Mouse (Mus musculus) midbrain, embryonic 15.5 days (tissue): ENCODE measurements at regions not wholly inside any gene's neighbourhood (a gene's known extent, or its start where the extent isn't known, plus 50 kb on each side); places are given as distances from the start of the nearest gene placed in this dataset.

Experiments used
- ATAC-seq: fragments of 200-750 bp; cut with Nextera tagmentation; replicated peaks from 2 replicates; pipeline ENCODE4 v1.8.0; 2017; ENCODE audit warnings: moderate TSS enrichment
- H3K27ac ChIP-seq: fragments of 300-500 bp; sonication (generic); 2 replicates; pipeline ENCODE4 v1.5.1; 2015; ENCODE audit warnings: mild to moderate bottlenecking, inconsistent platforms
- H3K27me3 ChIP-seq: fragments of 300-500 bp; sonication (generic); replicated peaks from 2 replicates; pipeline ENCODE4 v1.6.1; 2015; ENCODE audit warnings: inconsistent platforms
- H3K36me3 ChIP-seq: fragments of 300-500 bp; sonication (generic); replicated peaks from 2 replicates; pipeline ENCODE4 v1.6.1; 2015; ENCODE audit warnings: inconsistent platforms
- H3K4me1 ChIP-seq: fragments of 300-500 bp; sonication (generic); 2 replicates; pipeline ENCODE4 v1.6.1; 2015; ENCODE audit warnings: inconsistent platforms
- H3K4me2 ChIP-seq: fragments of 300-500 bp; sonication (generic); 2 replicates; pipeline ENCODE4 v1.6.1; 2015; ENCODE audit warnings: inconsistent platforms, mild to moderate bottlenecking, moderate library complexity
- H3K4me3 ChIP-seq: fragments of 300-500 bp; sonication (generic); 2 replicates; pipeline ENCODE4 v1.5.1; 2015; ENCODE audit warnings: mild to moderate bottlenecking, inconsistent platforms
- H3K9ac ChIP-seq: fragments of 300-500 bp; sonication (generic); 2 replicates; pipeline ENCODE4 v1.6.1; 2015; ENCODE audit warnings: mild to moderate bottlenecking, inconsistent platforms
- H3K9me3 ChIP-seq: fragments of 300-500 bp; sonication (generic); 2 replicates; pipeline ENCODE4 v1.6.1; 2016; ENCODE audit warnings: inconsistent platforms
- WGBS: fragments of 180-500 bp; shearing (Covaris S2); methylation state at CpG from one replicate; pipeline ENCODE4 v1.1.7; 2015; ENCODE audit warnings: mixed read lengths; 5-methylcytosine and 5-hydroxymethylcytosine counted together

- WGBS = 74% methylated on average over 2 of the region's 2 CpGs
- ATAC-seq = no peak
- H3K4me3 ChIP-seq = no peak overlapping the region
These were observed 451.9 kb upstream of the Gm26657 start for GRCm38 (mm10) chr4:56287980-56288379.

GRCm38 (mm10) chr4:56284490-56284889, 455.4 kb upstream of the Gm26657 start:
- Histone ChIP-seq H3K9me3 (no peaks in the 10 kb centered on the region), H3K27ac (no peak overlapping the region), H3K4me2 (no peak overlapping the region), H3K27me3 (no peaks in the 10 kb centered on the region), H3K4me1 (no peaks in the 10 kb centered on the region), H3K36me3 (no peaks in the 10 kb centered on the region), H3K9ac (no peak overlapping the region), H3K4me3 (no peak overlapping the region)
- WGBS = 63% methylated on average over 2 of the region's 2 CpGs
- ATAC-seq = no peak

More at GRCm38 (mm10) chr4:56287980-56288379, 451.9 kb upstream of the Gm26657 start:
- H3K9me3 ChIP-seq = no peaks in the 10 kb centered on the region
- no peaks in the 10 kb centered on the region for H3K36me3 ChIP-seq
- no peak overlapping the region for H3K27ac ChIP-seq
- H3K27me3 ChIP-seq = no peaks in the 10 kb centered on the region
- H3K9ac ChIP-seq = no peak overlapping the region
- no peaks in the 10 kb centered on the region for H3K4me1 ChIP-seq
- H3K4me2 ChIP-seq = no peak overlapping the region

- Histone ChIP-seq H3K9ac (no peak overlapping the region), H3K4me3 (no peak overlapping the region), H3K27ac (no peak overlapping the region), H3K4me1 (no peaks in the 10 kb centered on the region), H3K27me3 (no peaks in the 10 kb centered on the region), H3K9me3 (no peaks in the 10 kb centered on the region), H3K36me3 (no peaks in the 10 kb centered on the region), H3K4me2 (no peak overlapping the region)
- ATAC-seq = no peak
- 78% methylated on average over 3 of the region's 3 CpGs for WGBS
These were observed 464.0 kb upstream of the Gm26657 start for GRCm38 (mm10) chr4:56275836-56276235.

- no peak overlapping the region for H3K4me3 ChIP-seq
- WGBS = 97% methylated on average over 4 of the region's 4 CpGs
- no peaks in the 10 kb centered on the region for H3K9me3 ChIP-seq
- no peaks in the 10 kb centered on the region for H3K4me1 ChIP-seq
- H3K4me2 ChIP-seq = no peak overlapping the region
- no peaks in the 10 kb centered on the region for H3K27me3 ChIP-seq
- no peak overlapping the region for H3K27ac ChIP-seq
- no peak for ATAC-seq
- no peak overlapping the region for H3K9ac ChIP-seq
- H3K36me3 ChIP-seq = no peaks in the 10 kb centered on the region
These were observed 468.5 kb upstream of the Gm26657 start for GRCm38 (mm10) chr4:56271390-56271789.

GRCm38 (mm10) chr4:56264626-56265025, 475.2 kb upstream of the Gm26657 start:
- no peaks in the 10 kb centered on the region for H3K27me3 ChIP-seq
- H3K9me3 ChIP-seq = no peaks in the 10 kb centered on the region
- H3K4me3 ChIP-seq = no peak overlapping the region
- H3K4me1 ChIP-seq = no peaks in the 10 kb centered on the region
- H3K36me3 ChIP-seq = no peaks in the 10 kb centered on the region
- H3K9ac ChIP-seq = no peak overlapping the region
- 91% methylated on average over 4 of the region's 4 CpGs for WGBS
- H3K27ac ChIP-seq = no peak overlapping the region
- no peak overlapping the region for H3K4me2 ChIP-seq
- ATAC-seq = no peak

GRCm38 (mm10) chr4:56263822-56264221, 476.0 kb upstream of the Gm26657 start:
- Histone ChIP-seq H3K27me3 (no peaks in the 10 kb centered on the region), H3K9me3 (no peaks in the 10 kb centered on the region), H3K4me2 (no peak overlapping the region), H3K27ac (no peak overlapping the region), H3K9ac (no peak overlapping the region), H3K4me1 (no peaks in the 10 kb centered on the region), H3K4me3 (no peak overlapping the region), H3K36me3 (no peaks in the 10 kb centered on the region)
- ATAC-seq = no peak

GRCm38 (mm10) chr4:56262589-56262988, 477.3 kb upstream of the Gm26657 start:
- Histone ChIP-seq H3K27ac (no peak overlapping the region), H3K9me3 (no peaks in the 10 kb centered on the region), H3K4me1 (no peaks in the 10 kb centered on the region), H3K36me3 (no peaks in the 10 kb centered on the region), H3K27me3 (no peaks in the 10 kb centered on the region), H3K9ac (no peak overlapping the region), H3K4me3 (no peak overlapping the region), H3K4me2 (no peak overlapping the region)
- ATAC-seq = no peak
- WGBS = 88% methylated on average over 1 of the region's 1 CpGs

GRCm38 (mm10) chr4:56261992-56262391, 477.9 kb upstream of the Gm26657 start:
- Histone ChIP-seq H3K4me2 (no peak overlapping the region), H3K9ac (no peak overlapping the region), H3K4me3 (no peak overlapping the region), H3K36me3 (no peaks in the 10 kb centered on the region), H3K4me1 (no peaks in the 10 kb centered on the region), H3K9me3 (no peaks in the 10 kb centered on the region), H3K27ac (no peak overlapping the region), H3K27me3 (no peaks in the 10 kb centered on the region)
- 88% methylated on average over 5 of the region's 5 CpGs for whole genome bisulfite sequencing
- ATAC-seq = no peak

GRCm38 (mm10) chr4:56252375-56252774, 487.5 kb upstream of the Gm26657 start:
- Histone ChIP-seq H3K9me3 (no peaks in the 10 kb centered on the region), H3K4me3 (no peak overlapping the region), H3K27ac (no peak overlapping the region), H3K4me1 (no peaks in the 10 kb centered on the region), H3K36me3 (no peaks in the 10 kb centered on the region), H3K4me2 (no peak overlapping the region), H3K27me3 (no peaks in the 10 kb centered on the region), H3K9ac (no peak overlapping the region)
- 33% methylated on average over 1 of the region's 1 CpGs for WGBS
- ATAC-seq = no peak

GRCm38 (mm10) chr4:56251766-56252165, 488.1 kb upstream of the Gm26657 start:
- no peaks in the 10 kb centered on the region for H3K9me3 ChIP-seq
- ATAC-seq = no peak
- H3K27me3 ChIP-seq = no peaks in the 10 kb centered on the region
- H3K4me3 ChIP-seq = no peak overlapping the region
- no peak overlapping the region for H3K4me2 ChIP-seq
- no peaks in the 10 kb centered on the region for H3K36me3 ChIP-seq
- no peak overlapping the region for H3K27ac ChIP-seq
- 88% methylated on average over 2 of the region's 2 CpGs for WGBS
- no peaks in the 10 kb centered on the region for H3K4me1 ChIP-seq
- H3K9ac ChIP-seq = no peak overlapping the region

GRCm38 (mm10) chr4:56250611-56251010, 489.3 kb upstream of the Gm26657 start:
- Histone ChIP-seq H3K4me1 (no peaks in the 10 kb centered on the region), H3K27me3 (no peaks in the 10 kb centered on the region), H3K4me3 (no peak overlapping the region), H3K27ac (no peak overlapping the region), H3K36me3 (no peaks in the 10 kb centered on the region), H3K9me3 (no peaks in the 10 kb centered on the region), H3K4me2 (no peak overlapping the region), H3K9ac (no peak overlapping the region)
- WGBS = 92% methylated on average over 2 of the region's 2 CpGs
- no peak for ATAC-seq

- 80% methylated on average over 6 of the region's 6 CpGs for WGBS
- no peak overlapping the region for H3K4me3 ChIP-seq
- no peaks in the 10 kb centered on the region for H3K9me3 ChIP-seq
- no peak for ATAC-seq
- no peak overlapping the region for H3K27ac ChIP-seq
- no peak overlapping the region for H3K4me2 ChIP-seq
- H3K36me3 ChIP-seq = no peaks in the 10 kb centered on the region
- no peaks in the 10 kb centered on the region for H3K4me1 ChIP-seq
- no peak overlapping the region for H3K9ac ChIP-seq
- no peaks in the 10 kb centered on the region for H3K27me3 ChIP-seq
These were observed 496.0 kb upstream of the Gm26657 start for GRCm38 (mm10) chr4:56243863-56244262.

GRCm38 (mm10) chr4:56238496-56239488, 501.1 kb upstream of the Gm26657 start:
- H3K4me3 ChIP-seq = no peak overlapping the region
- no peaks in the 10 kb centered on the region for H3K4me1 ChIP-seq
- no peaks in the 10 kb centered on the region for H3K27me3 ChIP-seq
- no peak overlapping the region for H3K9ac ChIP-seq
- no peaks in the 10 kb centered on the region for H3K9me3 ChIP-seq
- H3K27ac ChIP-seq = no peak overlapping the region
- no peaks in the 10 kb centered on the region for H3K36me3 ChIP-seq
- H3K4me2 ChIP-seq = no peak overlapping the region
- 82% methylated on average over 4 of the region's 4 CpGs for WGBS
- no peak for ATAC-seq
